Mouse (Mus musculus): ENCODE measurements around the gene Ctsz. TPM values are rescaled to one million over a fixed set of nuclear protein-coding genes. Genes with fewer than 3 reads are reported as not detected.

Gene Ctsz
- total RNA-seq, 2 experiments from 2014 or later, result 28.1 to 32.5 TPM

GRCm38 (mm10) chr2:174410222-174410621 lies 28.6 kb downstream of the Ctsz start:
- no peak for DNase-seq (ENCODE audit: low spot score in 2 of 2)
- H3K4me3 ChIP-seq, result no peak overlapping the region
- no peak overlapping the region for H3K27ac ChIP-seq
- no peak for TF ChIP-seq CTCF (conservative IDR thresholded peaks at IDR 0.05)

- no peak overlapping the region for H3K4me3 ChIP-seq
- peak in 1 of 2 experiments; percentile 16 for DNase-seq (ENCODE audit: low spot score in 2 of 2)
- H3K27ac ChIP-seq, result no peak overlapping the region
- peak; percentile 23 for TF ChIP-seq CTCF (conservative IDR thresholded peaks at IDR 0.05)
Measured at GRCm38 (mm10) chr2:174400396-174400795, 38.4 kb downstream of the Ctsz start.

- Histone ChIP-seq H3K27ac (no peak overlapping the region), H3K4me3 (no peak overlapping the region)
- DNase-seq (ENCODE audit: low spot score in 2 of 2), result no peak
- TF ChIP-seq CTCF (conservative IDR thresholded peaks at IDR 0.05), result no peak
Measured at GRCm38 (mm10) chr2:174397881-174398280, 41.0 kb downstream of the Ctsz start.

- Histone ChIP-seq H3K27ac (no peak overlapping the region), H3K4me3 (no peak overlapping the region)
- TF ChIP-seq CTCF (conservative IDR thresholded peaks at IDR 0.05), result no peak
- no peak for DNase-seq (ENCODE audit: low spot score in 2 of 2)
Measured at GRCm38 (mm10) chr2:174397065-174397464, 41.8 kb downstream of the Ctsz start.

- no peak for TF ChIP-seq CTCF (conservative IDR thresholded peaks at IDR 0.05)
- no peak for DNase-seq (ENCODE audit: low spot score in 2 of 2)
- no peak overlapping the region for H3K27ac ChIP-seq
- no peak overlapping the region for H3K4me3 ChIP-seq
Measured at GRCm38 (mm10) chr2:174396643-174397042, 42.2 kb downstream of the Ctsz start.

- no peak for TF ChIP-seq CTCF (conservative IDR thresholded peaks at IDR 0.05)
- Histone ChIP-seq H3K27ac (no peak overlapping the region), H3K4me3 (no peak overlapping the region)
- DNase-seq (ENCODE audit: low spot score in 2 of 2), result no peak
Measured at GRCm38 (mm10) chr2:174393383-174393782, 45.5 kb downstream of the Ctsz start.

- no peak for DNase-seq (ENCODE audit: low spot score in 2 of 2)
- no peak overlapping the region for H3K4me3 ChIP-seq
- H3K27ac ChIP-seq, result no peak overlapping the region
- no peak for TF ChIP-seq CTCF (conservative IDR thresholded peaks at IDR 0.05)
Measured at GRCm38 (mm10) chr2:174392554-174392953, 46.3 kb downstream of the Ctsz start.

- Histone ChIP-seq H3K4me3 (no peak overlapping the region), H3K27ac (no peak overlapping the region)
- TF ChIP-seq CTCF (conservative IDR thresholded peaks at IDR 0.05), result no peak
- DNase-seq (ENCODE audit: low spot score in 2 of 2), result no peak
Measured at GRCm38 (mm10) chr2:174391936-174392335, 46.9 kb downstream of the Ctsz start.

GRCm38 (mm10) chr2:174381021-174381420 lies 57.8 kb downstream of the Ctsz start:
- H3K4me3 ChIP-seq, result no peak overlapping the region
- no peak overlapping the region for H3K27ac ChIP-seq
- DNase-seq (ENCODE audit: low spot score in 2 of 2), result no peak
- TF ChIP-seq CTCF (conservative IDR thresholded peaks at IDR 0.05), result no peak

Other genes with a start within 250 kb of the Ctsz start
- 1,000 to 10,000 TPM; 1,674 to 1,781 TPM for gene Gnas, start 154.7 kb downstream of the Ctsz start, total RNA-seq (2021)
- gene Gm20721, start 92.3 kb downstream of the Ctsz start, total RNA-seq (2021), result 1 to 10 TPM; 2.0 to 3.5 TPM
- gene Nelfcd, start 23.2 kb downstream of the Ctsz start, total RNA-seq (2021), result 10 to 100 TPM; 45.2 to 55.6 TPM
- gene Tubb1, start 11.7 kb upstream of the Ctsz start, total RNA-seq (2021), result not detected
- gene Atp5e, start 25.1 kb upstream of the Ctsz start, total RNA-seq (2021), result 100 to 1,000 TPM; 271 to 305 TPM
- 10 to 100 TPM; 39.9 to 43.5 TPM for gene Prelid3b, start 34.0 kb upstream of the Ctsz start, total RNA-seq (2021)
- 10 to 100 TPM; 23.0 to 23.1 TPM for gene Zfp831, start 204.5 kb upstream of the Ctsz start, total RNA-seq (2021)